Mouse (Mus musculus): ENCODE measurements around the gene BC030500.

The BC030500 gene

DNA sequence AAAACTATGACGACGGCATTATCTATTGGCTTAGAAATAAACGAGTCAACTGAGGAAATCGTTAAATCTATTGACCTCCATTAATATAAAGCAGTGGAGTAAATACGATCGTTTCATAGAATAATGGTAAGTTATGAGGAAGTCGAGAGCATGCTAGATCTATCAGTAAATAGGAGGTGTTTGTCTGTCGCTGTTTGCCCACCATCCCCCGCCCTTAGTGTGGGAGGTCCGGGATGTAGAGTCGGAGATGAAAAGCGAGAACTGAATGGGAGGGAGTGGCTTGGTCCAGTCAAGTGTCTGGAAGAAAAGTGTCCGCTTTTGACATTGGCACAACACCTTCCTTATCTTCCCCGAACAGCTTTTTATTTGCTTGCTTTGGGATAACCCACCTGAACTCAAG, at the start of gene BC030500:
Gene BC030500 (plus strand): TSS at position 79 of the 400 bp plus-strand sequence.
- no peak for DNase-seq (ENCODE audit: low read depth in 1 of 2, low spot score in 2 of 2)

DNA sequence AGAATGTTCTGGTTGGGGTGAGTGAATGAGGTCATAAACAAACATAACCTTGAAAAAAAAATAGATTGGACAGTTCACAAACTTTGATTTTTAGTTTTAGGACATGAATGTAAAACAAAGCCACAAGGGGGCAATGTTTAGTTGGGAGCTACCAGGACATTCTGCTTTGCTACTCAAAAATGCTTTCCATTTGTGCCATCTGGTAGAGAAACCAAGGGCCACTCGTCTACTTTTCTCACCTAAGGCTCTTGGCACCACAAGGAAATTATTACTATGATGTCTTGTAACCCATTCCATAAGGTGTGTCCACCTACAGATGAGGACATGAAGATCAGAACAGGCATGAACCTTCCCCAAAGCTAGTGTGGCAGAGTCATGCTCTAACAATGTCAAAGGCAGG, 25.1 kb upstream of the BC030500 start:
- DNase-seq (ENCODE audit: low read depth in 1 of 2, low spot score in 2 of 2) = no peak

GRCm38 (mm10) chr8:58890591-58890990, 21.0 kb upstream of the BC030500 start:
- DNase-seq (ENCODE audit: low read depth in 1 of 2, low spot score in 2 of 2) = no peak

DNA sequence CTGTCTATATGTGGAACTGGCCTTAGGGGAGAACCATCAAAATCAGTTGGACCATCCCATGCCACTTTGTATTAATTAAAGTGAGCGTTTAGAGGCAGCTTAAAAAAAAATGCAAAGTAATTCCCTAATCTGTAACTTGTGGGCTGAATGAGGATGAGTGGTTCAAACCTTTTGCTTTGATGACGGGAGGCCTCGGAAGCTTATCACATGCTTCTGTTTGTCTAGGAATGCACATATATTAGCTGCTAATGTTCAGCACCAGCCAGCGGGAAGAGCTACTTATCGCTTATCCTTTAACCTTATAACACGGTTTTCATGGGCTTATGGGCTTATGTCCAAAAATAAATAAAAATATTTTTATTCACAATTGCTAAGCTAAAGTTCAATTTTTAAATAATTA, 15.6 kb upstream of the BC030500 start:
- no peak for DNase-seq (ENCODE audit: low read depth in 1 of 2, low spot score in 2 of 2)

DNA sequence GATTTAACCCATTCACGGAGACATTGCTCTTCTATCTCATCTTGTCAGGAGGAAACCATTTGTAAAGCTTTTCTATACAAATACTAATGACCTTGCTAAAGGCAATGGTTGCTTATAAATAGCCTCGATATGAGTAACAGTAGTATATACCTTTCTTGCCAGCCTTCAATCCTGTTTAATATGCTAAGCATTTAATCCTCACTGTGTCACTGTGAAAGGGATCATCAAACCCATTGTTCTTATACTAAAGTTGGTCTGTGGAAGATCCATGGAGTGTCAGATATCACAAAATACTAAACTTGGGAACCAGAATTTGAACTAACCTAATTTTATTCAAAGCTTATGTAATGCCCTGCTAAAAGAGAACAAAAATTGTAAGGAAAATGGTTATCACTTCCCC, 7.1 kb upstream of the BC030500 start:
- no peak for DNase-seq (ENCODE audit: low read depth in 1 of 2, low spot score in 2 of 2)

DNA sequence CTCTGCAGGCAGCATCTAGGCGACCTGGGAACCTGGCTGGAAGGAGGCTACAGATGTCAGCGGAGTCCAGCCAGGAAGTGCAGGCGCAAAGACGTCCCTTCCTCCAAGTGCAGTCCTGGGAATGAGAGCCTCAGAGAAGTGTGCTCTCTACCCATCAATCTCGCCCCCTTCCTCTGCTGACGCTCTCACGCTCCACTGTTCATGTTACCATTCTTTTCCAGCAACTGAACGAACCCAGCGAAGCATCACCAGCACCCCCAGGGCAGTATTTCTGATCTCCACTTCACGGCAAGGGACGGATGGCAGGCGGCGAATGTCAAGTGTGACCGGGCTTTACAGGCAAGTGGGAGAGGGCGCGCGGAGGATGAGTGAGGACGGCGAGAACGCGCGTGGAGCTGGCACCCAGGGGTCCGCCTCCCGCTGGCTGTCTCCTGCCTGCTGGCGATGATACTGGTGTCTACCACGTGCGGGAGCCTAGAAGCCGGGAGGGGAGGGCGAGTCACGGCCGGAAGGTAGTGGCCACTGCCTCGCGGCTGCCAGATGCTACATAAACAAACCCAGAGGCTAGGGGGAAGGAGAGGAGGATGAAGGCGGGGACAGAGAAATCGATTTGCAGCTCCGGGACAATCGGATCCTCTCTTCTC, 763 bp downstream of the BC030500 start, which contains the start of gene Galntl6:
Gene Galntl6 (minus strand): TSS at position 445 of the 644 bp plus-strand sequence.
- DNase-seq (ENCODE audit: low read depth in 1 of 2, low spot score in 2 of 2) = no peak

DNA sequence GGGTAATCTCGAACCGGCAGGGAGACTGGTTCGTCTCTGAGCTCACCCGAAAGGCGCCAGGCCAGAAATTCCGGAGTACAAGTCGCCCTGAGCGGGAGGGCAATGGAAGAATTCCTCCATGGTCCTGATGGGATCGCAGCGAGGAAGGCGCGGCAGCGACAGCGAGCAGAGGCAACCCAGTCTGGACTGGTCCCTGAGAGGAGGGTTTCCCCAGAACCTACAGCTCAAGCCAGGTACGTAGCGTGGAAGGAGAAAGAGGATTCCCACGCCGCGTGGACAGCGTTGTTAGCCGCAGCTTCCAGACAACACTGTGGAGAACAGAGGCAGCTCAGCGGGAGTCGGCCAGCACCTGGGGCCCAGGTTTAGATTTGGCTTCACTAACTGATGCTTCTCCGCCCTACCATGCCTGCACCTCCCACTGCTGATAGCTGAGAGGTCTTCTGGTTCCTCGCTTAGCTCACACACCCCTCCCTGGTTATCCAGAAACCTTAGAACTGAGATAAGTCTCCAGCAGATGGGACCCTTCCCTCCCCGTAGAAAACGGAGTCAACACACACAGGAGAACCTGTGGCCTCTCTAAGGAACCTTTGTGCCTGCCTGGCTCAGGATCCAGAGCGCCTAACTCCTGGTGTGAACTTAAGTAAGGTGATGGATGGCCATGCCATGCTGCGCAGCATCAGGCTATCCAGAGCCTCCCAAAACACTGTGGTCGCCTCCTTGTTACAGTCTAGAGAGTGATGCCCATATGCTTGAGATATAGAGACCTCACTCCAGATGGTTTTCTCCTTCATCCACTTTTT, 1.5 kb downstream of the BC030500 start:
- no peak for DNase-seq (ENCODE audit: low read depth in 1 of 2, low spot score in 2 of 2)

DNA sequence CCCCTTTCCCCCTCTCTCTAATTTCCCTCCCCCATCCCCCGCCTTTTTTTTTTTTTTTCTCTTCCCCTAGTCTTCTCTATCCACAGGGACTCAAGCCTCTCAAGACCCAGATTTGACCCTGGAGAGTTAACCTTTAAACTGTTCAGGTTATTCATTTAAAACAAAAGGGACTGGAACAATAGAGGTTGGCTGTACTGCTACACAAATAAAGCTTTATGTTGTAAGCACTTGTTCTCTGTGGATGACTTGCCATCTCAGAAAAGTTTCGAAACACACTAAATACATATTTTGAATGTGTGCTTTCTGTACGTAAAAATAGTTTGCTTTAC, 2.0 kb downstream of the BC030500 start:
- DNase-seq (ENCODE audit: low read depth in 1 of 2, low spot score in 2 of 2) = no peak

DNA sequence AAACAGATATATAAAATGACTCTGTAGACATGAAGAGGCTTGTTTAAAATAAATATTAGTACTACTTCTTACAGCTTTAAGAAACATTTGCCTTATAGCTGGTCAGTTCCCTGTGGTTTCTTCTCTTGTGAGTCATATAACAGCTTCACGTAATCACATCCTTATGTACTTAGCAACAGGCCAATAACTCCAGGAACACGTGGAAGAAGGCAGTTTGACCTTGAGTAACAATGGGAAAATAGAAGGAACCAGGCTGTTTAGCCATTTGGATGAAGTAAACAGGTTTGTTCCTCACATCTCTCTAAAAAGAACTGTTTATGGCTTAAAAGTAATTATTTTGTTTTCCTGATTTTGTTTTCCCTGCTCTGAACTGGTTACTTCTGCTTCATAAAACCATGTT, 3.6 kb downstream of the BC030500 start:
- DNase-seq (ENCODE audit: low read depth in 1 of 2, low spot score in 2 of 2) = no peak

GRCm38 (mm10) chr8:58931066-58931465, 19.5 kb downstream of the BC030500 start:
- DNase-seq (ENCODE audit: low read depth in 1 of 2, low spot score in 2 of 2) = no peak

DNA sequence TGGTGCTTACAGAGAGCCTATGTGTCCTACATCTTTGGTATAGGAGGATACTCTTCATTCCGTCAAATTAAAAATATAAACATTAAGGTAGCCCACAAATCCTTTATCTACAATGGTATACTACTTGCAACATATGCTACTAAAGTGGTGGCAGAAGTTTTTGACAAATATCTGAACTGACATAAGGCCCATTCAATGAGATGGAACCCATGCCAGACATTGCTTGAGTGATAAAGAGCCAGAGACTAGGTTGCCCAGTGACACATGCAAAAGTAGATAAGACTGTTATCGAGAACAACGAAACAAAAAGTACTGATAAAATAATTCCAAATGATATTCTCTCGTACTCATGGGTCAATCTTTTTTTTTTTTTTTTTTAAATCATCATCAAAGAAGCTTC, 32.2 kb downstream of the BC030500 start:
- no peak for DNase-seq (ENCODE audit: low read depth in 1 of 2, low spot score in 2 of 2)

- no peak for DNase-seq (ENCODE audit: low read depth in 1 of 2, low spot score in 2 of 2)
Observed at GRCm38 (mm10) chr8:58957195-58957739, 45.7 kb downstream of the BC030500 start.
